Mouse (Mus musculus): ENCODE measurements around the gene Cnn3. TPM values are rescaled to one million over a fixed set of nuclear protein-coding genes. Genes with fewer than 3 reads are reported as not detected.

Gene Cnn3
- total RNA-seq, 1 experiment from 2014 or later: 91.2 TPM

- ATAC-seq (ENCODE audit: extremely low read depth, insufficient number of reproducible peaks, low FRiP score, poor library complexity, severe bottlenecking): no peak
These were observed 17.6 kb downstream of the Cnn3 start for GRCm38 (mm10) chr3:121443861-121444271.

GRCm38 (mm10) chr3:121444414-121444813, 18.1 kb downstream of the Cnn3 start:
- no peak for ATAC-seq (ENCODE audit: extremely low read depth, insufficient number of reproducible peaks, low FRiP score, poor library complexity, severe bottlenecking)

GRCm38 (mm10) chr3:121446454-121446853, 20.2 kb downstream of the Cnn3 start:
- ATAC-seq (ENCODE audit: extremely low read depth, insufficient number of reproducible peaks, low FRiP score, poor library complexity, severe bottlenecking): no peak

GRCm38 (mm10) chr3:121448029-121448468, 21.8 kb downstream of the Cnn3 start:
- ATAC-seq (ENCODE audit: extremely low read depth, insufficient number of reproducible peaks, low FRiP score, poor library complexity, severe bottlenecking): no peak

GRCm38 (mm10) chr3:121448606-121449005, 22.3 kb downstream of the Cnn3 start:
- no peak for ATAC-seq (ENCODE audit: extremely low read depth, insufficient number of reproducible peaks, low FRiP score, poor library complexity, severe bottlenecking)

- no peak for ATAC-seq (ENCODE audit: extremely low read depth, insufficient number of reproducible peaks, low FRiP score, poor library complexity, severe bottlenecking)
These were observed 23.2 kb downstream of the Cnn3 start for GRCm38 (mm10) chr3:121449527-121449926.

GRCm38 (mm10) chr3:121451404-121451803, 25.1 kb downstream of the Cnn3 start:
- no peak for ATAC-seq (ENCODE audit: extremely low read depth, insufficient number of reproducible peaks, low FRiP score, poor library complexity, severe bottlenecking)

- ATAC-seq (ENCODE audit: extremely low read depth, insufficient number of reproducible peaks, low FRiP score, poor library complexity, severe bottlenecking): no peak
These were observed 32.5 kb downstream of the Cnn3 start for GRCm38 (mm10) chr3:121458545-121459492.

- no peak for ATAC-seq (ENCODE audit: extremely low read depth, insufficient number of reproducible peaks, low FRiP score, poor library complexity, severe bottlenecking)
These were observed 34.3 kb downstream of the Cnn3 start for GRCm38 (mm10) chr3:121460473-121461193.

- no peak for ATAC-seq (ENCODE audit: extremely low read depth, insufficient number of reproducible peaks, low FRiP score, poor library complexity, severe bottlenecking)
These were observed 35.2 kb downstream of the Cnn3 start for GRCm38 (mm10) chr3:121461477-121461876.

GRCm38 (mm10) chr3:121462782-121463181, 36.5 kb downstream of the Cnn3 start:
- ATAC-seq (ENCODE audit: extremely low read depth, insufficient number of reproducible peaks, low FRiP score, poor library complexity, severe bottlenecking): no peak

GRCm38 (mm10) chr3:121464733-121465305, 38.5 kb downstream of the Cnn3 start:
- no peak for ATAC-seq (ENCODE audit: extremely low read depth, insufficient number of reproducible peaks, low FRiP score, poor library complexity, severe bottlenecking)

GRCm38 (mm10) chr3:121465795-121466194, 39.5 kb downstream of the Cnn3 start:
- no peak for ATAC-seq (ENCODE audit: extremely low read depth, insufficient number of reproducible peaks, low FRiP score, poor library complexity, severe bottlenecking)

- peak; percentile 67 for ATAC-seq (ENCODE audit: extremely low read depth, insufficient number of reproducible peaks, low FRiP score, poor library complexity, severe bottlenecking)
These were observed 40.8 kb downstream of the Cnn3 start for GRCm38 (mm10) chr3:121467094-121467552.

- ATAC-seq (ENCODE audit: extremely low read depth, insufficient number of reproducible peaks, low FRiP score, poor library complexity, severe bottlenecking): no peak
These were observed 41.8 kb downstream of the Cnn3 start for GRCm38 (mm10) chr3:121468136-121468535.

GRCm38 (mm10) chr3:121469185-121469975, 43.1 kb downstream of the Cnn3 start:
- ATAC-seq (ENCODE audit: extremely low read depth, insufficient number of reproducible peaks, low FRiP score, poor library complexity, severe bottlenecking): no peak

- ATAC-seq (ENCODE audit: extremely low read depth, insufficient number of reproducible peaks, low FRiP score, poor library complexity, severe bottlenecking): no peak
These were observed 45.4 kb downstream of the Cnn3 start for GRCm38 (mm10) chr3:121471703-121472102.

- ATAC-seq (ENCODE audit: extremely low read depth, insufficient number of reproducible peaks, low FRiP score, poor library complexity, severe bottlenecking): peak; percentile 7; the same call in 1 of the 2 replicates
These were observed 48.4 kb downstream of the Cnn3 start for GRCm38 (mm10) chr3:121474738-121475137.
